Mouse (Mus musculus): ENCODE results near the gene Ckap2l.
A peak's percentile ranks its signal among the peaks of the same experiment; 100 is the strongest.

Ckap2l gene

DNA sequence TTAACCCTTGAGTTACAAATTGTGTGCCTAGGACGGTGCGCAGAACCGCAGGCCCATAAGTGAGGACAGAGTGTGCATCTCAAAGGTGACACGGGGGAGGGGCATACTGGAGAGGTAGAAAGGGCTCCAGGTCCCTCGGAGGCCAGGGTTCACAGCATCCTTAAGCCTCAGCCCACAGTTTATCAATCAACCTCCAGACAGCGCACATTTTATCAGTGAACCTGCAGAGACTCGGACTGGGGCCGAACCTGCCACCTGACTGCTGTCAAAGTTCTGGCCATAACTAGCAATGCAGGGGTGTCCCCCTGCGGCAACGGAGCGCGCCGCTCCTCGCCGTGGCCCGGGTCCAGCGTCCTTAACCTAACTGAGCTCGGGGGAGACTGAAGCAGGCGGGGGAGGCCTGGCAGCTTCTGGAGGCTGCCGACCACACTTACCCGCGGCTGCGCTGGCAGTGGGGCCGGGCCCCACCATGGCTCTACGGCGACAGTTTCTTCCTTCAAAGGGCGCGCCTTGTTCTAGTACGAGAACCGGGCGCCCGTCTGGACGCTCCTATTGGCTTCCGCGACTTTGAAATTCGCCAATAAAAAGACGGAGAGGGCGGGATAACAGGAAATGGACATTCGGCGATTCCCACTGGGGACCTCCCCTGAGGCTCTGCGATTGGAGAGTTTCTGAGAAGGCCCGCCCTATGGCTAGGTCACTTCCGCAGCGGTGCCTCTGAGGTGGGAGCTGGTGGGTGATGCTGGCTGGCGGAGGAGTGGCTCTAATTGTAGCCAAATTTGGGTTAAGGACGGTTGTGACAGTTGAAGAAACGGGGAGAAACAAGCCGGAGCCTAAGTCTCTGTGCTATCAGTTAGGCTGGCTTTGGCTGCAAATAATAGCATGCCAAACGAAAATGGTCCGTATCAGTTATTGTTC is at the start of gene Ckap2l:
Gene Ckap2l (minus strand): TSS at position 542 of the 918 bp plus-strand sequence.
- peak; percentile 96 for DNase-seq (ENCODE audit: low spot score in 2 of 2)

DNA sequence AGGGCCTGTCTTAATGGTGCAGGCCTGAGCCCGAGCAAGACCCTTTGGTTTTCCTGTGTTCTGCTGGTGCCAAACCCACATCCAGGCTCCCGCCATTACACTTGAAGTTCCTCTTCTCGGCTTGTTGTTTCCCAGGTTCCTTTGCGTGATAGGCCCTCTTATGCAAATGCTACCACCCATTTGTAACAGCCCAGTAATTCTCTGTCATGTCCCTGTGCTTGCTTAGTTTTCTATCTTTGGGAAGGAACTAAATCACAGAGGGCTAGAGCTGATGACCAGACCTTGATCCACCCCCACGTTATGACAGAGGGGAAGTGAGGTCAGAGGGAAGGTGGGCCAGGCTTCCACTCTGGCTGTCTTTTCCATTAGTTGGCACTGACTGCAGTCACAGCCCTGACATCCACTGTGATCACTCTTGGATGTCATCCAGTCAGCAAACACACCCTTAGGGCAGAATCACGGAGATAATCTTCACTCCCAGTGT is 41.2 kb upstream of the Ckap2l start:
- no peak for DNase-seq (ENCODE audit: low spot score in 2 of 2)

DNA sequence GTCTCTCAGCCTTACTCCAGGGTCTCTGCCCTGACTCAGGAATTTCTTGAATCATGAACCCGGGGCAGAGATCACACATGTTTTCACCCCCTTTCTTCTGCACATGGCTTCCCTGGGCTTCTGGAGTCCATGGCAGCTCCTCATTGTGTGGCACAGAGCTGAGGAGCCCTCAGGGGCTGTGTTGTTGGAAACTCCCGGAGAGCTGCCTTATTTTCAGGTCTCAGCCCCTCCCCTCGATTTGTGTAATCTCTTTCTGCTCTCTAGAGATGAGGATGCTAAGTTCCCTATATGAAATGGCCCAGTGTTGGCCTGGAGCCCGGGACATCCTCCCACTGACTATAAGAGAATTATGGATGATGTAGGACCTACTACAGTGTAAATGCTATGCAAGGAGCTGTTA is 36.5 kb upstream of the Ckap2l start:
- DNase-seq (ENCODE audit: low spot score in 2 of 2), result peak in 1 of 2 experiments; percentile 53

DNA sequence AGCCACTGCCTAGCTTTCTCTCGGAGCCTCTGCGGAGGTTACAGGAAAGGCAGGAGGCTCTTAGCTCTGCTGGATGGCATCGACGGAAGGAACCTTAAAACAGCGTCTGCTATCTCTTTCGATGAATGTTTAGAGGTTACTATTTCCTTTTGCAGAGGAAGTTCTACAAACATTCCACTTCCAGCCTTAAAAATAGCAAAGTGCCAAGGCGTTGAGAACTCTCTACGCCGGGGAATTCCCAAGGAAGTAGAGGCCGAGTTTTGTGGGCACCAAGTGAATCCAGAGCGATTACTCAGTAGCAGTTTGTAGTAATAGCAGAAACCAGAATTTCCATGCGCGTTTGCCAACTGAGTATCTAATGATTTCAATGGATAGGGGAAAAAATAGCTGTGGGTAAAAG is 33.5 kb upstream of the Ckap2l start:
- DNase-seq (ENCODE audit: low spot score in 2 of 2), result peak in 1 of 2 experiments; percentile 26

DNA sequence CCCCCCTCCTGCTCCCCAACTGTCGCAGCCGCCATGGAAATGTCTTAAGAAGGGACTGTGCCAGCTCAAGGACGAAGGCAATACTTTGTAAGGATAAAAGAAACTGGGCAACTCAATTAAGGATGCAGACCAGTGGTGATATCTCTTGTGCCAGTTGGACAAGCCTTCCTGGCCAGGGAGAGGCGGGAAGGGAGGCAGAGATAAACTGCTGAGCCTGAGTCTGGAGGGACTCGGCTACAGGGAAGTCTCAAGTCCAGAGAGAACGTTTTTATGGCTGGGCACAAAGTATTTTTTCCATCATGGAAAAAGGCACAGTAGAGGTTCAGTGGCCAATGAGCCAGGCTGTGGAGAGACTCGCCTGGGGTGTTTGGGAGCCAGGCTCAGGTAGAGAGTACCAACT is 33.0 kb upstream of the Ckap2l start:
- peak in 1 of 2 experiments; percentile 44 for DNase-seq (ENCODE audit: low spot score in 2 of 2)

DNA sequence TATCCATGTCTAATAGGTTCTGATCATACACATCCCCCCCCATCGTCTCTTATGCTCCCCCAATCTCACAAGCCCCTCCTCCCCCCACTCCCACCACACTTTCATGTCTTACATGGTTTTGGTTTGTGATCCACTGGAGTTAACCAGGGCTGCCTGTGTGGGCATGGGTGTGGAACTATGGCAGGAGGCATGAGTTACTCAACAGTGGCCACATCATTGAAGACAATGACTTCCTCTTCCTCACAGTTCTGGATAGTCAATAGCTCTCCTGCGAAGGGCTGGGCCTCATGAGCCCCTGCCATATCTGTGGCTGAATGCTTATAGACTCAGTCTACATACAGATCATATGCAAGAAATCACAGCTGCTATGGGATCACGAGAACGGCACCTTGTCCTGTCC is 31.2 kb upstream of the Ckap2l start:
- no peak for DNase-seq (ENCODE audit: low spot score in 2 of 2)

DNA sequence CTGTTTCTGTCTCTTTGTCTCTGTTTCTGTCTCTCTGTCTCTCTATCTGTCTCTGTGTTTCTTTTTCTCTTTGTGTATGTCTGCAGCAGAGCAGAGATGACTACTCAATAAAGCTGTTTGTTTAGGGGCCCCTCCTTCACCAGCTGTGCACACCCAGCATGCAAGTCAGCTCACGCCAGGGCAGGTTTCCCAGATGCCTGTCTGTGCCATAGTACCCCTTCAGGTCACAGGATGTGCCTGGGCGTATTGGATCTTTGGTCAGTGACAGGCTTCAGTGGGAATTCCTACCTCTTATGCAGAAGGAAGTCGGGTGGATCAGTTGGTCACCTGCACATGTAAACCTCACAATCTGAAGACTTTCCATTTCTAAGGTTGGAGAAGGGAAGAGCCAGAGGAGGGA is 27.2 kb upstream of the Ckap2l start:
- no peak for DNase-seq (ENCODE audit: low spot score in 2 of 2)

DNA sequence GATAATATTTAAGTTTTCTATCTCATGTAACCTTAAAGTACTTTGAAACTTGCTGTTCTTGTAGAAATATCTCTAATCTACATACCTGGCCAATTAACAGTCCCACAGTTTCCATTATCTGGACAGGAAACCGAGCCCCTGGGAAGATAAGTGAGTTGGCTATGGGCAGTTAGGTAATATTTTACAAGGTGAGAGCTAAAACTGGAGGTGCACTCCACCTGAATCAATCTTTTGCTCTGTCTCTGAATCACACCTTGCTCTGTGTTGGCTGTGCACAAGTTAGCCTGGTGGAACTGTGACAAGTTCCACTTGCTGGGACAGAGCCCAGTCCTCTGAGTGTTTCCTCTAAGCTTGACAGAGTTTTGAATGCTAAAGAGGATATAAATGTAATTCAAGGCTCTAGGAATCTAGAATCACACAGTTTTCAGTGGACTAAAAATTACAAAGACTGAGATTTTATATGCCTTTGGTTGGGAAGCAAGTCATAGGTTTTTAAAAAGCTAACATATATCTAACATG is 25.2 kb upstream of the Ckap2l start:
- DNase-seq (ENCODE audit: low spot score in 2 of 2), result no peak

DNA sequence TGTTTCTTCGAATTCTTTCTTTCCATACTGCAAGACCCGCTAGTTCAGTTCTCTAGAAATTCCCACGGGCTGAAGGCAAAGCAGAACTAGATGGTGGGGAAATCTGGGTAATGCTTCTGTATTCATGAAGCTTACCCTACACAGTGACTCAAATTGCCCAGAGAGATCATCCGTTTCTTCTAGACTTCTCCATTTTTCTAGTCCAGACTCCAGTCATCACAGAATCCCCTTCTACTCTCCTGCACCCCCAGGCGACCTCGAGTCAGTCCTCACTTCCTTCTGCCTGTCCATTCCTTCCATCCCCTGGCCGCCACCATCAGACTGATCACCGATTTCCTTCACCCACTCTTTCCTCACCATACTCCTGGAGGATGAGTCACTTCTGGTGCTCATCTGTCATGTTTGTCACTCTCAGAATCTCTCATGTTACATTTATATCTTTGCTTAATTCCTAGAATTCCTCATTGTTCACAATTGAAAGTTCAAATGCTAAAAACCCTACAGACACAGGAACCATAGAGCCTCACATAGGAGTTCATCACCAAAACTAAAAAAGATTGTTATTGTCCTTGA is 23.1 kb upstream of the Ckap2l start:
- DNase-seq (ENCODE audit: low spot score in 2 of 2), result no peak

DNA sequence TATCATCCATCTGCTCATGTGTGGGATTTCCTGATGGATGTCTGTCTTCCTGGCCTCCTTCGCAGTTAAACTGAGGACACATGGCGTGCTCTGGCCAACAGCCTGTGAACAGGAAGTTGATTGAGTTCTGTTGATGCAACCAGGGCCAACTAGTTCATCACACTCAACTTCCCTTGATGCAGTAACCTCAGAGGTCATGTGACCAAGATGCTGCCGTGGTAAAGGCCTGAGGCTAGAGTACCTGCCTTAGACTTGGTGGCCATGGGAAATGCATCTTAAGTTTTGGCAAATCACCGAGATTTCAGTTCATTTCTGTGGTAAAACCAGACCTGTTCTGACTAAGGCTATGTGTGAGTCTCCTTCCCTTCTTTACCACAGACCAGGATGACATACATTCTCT is 18.8 kb upstream of the Ckap2l start:
- peak in 1 of 2 experiments; percentile 53 for DNase-seq (ENCODE audit: low spot score in 2 of 2)

DNA sequence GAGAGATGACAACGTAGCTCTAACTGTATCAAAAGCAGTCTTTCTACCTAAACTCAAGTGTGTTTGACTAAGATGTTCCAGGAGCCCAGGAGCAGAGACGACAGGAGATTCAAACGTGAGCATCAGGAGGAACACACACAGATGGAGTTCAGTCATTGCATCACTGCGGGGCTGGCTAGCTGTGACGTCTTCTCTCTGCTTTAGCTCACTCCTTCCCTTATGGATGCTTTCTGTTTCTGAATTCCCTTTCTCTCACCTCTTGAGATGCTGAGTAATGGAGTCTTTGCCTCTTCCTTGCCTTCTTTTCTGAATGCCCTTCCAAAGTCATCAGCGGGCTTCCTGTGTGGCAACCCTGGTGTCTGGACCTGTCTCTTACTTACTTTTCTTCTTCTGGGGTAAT is 17.9 kb upstream of the Ckap2l start:
- peak in 1 of 2 experiments; percentile 50 for DNase-seq (ENCODE audit: low spot score in 2 of 2)

DNA sequence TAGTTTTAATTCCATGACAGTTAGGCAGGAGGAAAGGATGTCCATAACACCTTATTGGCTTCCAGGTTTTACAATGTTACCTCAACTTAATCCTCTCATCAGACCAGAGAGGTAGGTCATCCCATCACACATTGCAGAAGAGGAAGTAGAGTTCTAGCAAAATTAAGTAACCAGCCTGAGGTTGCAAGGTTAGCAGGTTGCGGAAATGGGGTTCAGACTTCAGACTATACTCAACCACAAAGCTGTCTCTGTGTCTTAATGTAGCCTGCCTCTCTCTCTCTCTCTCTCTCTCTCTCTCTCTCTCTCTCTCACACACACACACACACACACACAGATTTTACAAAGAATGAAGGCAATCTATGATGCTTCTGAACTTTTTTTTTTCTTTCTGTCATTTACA is 16.9 kb upstream of the Ckap2l start:
- DNase-seq (ENCODE audit: low spot score in 2 of 2), result no peak

DNA sequence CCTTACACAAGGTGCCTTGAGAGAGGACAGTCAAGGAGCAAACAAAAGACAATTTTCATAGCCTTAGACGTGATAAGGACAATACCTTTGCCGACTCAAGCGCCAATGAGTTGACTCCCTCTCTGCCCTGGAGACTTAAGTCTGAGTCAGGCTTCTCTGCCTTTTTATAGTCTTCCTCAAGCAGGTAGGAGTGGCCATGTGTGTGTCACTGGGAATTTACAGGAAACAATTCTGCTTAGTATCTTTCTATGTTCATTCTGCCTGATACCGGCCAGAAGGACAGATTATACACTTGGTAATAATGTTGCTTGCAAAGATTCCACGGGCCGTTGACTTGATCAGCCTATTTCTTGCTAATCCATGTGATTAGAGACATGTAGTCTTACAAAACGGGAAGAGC is 12.8 kb upstream of the Ckap2l start, which contains the start of gene Il1a:
Gene Il1a (minus strand): TSS at position 137 of the 400 bp plus-strand sequence.
- DNase-seq (ENCODE audit: low spot score in 2 of 2), result no peak

DNA sequence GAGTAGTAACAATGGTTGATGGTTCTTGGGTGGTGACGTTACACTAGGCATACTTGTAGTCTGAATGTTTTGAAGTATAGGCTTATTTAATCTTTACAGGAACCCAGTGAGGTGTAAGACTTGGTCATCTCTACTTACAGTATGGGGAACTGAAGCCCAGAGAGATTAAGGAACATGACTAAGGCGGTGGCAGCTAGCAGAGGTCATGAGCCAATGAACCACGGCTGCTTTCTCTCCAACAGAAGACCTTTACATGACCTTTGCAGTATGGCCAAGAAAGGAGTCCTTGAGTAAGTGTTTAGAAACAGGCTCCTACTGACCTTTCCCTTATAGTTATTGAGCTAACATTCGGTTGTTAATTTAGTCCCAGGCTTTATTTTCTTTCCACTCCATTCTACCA is 9.0 kb upstream of the Ckap2l start:
- no peak for DNase-seq (ENCODE audit: low spot score in 2 of 2)

DNA sequence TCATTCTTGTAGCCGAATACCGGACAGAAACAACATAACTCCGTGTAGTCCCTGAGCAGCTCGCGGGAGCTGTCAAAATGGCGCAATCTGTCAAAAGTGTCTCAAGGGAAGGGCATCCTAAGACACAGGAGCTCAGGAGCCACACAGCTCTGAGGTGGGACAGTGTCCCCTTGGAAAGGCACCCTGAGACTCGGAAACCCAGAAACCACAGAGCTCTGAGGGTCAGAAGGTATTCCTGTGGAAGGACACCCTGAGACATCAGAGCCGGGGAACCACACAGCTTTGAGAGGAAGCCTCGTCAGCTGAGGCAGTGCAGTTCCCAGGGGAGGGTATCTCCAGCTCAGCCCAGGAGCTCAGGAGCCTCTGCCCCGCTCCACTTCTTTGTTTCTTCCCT is 574 bp upstream of the Ckap2l start:
- DNase-seq (ENCODE audit: low spot score in 2 of 2), result peak; percentile 31 to 74

DNA sequence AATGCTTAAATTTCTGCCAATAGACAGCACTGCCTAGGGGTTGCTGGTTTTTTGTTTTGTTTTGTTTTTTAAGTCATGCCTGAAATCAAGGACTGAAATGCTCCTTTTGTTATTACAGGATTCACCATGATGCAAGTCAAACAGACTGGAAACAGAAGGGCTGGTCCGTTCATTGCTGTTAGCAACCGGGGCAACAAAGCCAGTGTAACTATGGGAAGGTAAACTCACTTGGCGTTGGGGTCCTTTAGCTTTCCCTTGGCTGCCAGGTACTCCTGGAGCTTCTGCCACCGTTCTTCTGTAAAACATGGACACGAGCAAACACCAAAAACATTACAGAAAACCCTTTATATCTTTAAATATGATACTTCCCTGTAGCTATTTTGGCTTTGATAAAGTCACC is 926 bp downstream of the Ckap2l start:
- peak in 1 of 2 experiments; percentile 60 for DNase-seq (ENCODE audit: low spot score in 2 of 2)

DNA sequence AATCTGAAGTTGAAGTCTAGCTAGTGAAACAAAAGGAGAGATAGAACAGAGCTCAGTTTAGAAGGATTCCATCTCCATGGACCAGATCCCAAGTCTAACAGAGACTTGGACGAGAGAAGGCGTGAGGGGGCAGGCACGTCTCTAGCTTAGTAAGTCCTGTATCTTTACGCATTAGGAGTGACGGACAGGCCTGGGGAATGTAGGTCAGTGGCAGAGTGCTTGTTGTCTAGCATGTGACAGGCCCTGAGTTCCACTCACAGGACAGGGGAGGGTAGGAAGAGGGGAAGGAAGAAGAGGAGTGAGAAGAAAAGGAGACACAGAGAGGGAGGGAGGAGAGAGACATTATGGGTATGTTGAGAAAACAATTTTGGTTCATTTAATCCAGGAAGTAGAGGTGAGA is 1.9 kb downstream of the Ckap2l start:
- DNase-seq (ENCODE audit: low spot score in 2 of 2), result peak in 1 of 2 experiments; percentile 55

DNA sequence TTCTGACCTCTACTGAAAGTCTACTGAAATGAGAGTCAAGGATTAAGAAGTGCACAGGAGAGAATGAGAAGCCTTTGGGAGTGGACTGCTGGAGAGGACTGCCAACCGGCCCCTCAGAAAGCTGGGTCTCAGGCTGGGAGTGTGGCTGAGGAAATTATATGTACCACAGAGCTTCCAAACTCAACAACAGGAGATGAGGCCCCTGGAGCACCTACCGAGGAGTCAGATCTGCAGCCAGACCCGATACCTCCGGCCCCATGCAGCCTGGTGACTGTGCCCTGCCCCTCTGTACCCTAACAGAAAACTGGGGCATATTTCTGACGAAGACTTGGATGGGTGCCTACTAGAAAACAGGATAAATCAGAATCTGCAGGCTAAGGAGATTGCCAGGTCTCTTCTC is 23.2 kb downstream of the Ckap2l start:
- DNase-seq (ENCODE audit: low spot score in 2 of 2), result peak; percentile 10 to 55

DNA sequence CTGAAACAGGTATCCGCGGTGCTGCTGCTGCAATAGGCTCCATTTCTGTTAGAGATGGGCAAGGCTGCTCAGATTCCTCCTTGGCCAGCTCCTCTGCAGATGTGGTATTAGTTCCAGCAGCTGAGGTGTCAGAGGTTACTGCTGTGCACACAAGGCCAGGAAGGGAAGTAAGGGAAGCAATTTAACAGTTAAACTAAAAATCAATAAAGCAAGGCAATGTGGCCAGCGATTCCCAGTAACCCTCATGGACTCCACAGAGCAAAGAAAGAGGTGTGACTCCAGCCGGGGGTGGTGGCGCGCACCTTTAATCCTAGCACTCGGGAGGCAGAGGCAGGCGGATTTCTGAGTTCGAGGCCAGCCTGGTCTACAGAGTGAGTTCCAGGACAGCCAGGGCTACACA is 26.4 kb downstream of the Ckap2l start:
- DNase-seq (ENCODE audit: low spot score in 2 of 2), result no peak

DNA sequence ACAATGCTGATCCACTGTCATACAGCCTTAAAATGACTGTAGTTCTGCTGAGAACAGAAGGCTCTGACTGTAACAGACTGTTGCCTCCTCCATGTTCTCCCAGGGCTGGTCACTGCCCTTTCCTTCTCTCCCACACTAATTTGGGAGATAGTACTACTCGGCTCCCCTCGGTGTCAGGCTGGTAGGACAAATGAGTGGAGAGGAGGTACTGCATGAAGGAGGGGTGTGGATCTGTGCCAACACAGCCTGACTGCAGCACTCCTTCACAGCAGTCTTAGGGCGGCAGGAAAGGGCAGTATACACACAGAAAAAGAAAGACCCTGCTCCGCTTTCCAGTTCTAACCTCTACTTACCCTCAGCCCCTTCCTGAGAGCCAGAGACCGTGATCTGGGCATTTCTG is 27.0 kb downstream of the Ckap2l start:
- DNase-seq (ENCODE audit: low spot score in 2 of 2), result peak in 1 of 2 experiments; percentile 46

DNA sequence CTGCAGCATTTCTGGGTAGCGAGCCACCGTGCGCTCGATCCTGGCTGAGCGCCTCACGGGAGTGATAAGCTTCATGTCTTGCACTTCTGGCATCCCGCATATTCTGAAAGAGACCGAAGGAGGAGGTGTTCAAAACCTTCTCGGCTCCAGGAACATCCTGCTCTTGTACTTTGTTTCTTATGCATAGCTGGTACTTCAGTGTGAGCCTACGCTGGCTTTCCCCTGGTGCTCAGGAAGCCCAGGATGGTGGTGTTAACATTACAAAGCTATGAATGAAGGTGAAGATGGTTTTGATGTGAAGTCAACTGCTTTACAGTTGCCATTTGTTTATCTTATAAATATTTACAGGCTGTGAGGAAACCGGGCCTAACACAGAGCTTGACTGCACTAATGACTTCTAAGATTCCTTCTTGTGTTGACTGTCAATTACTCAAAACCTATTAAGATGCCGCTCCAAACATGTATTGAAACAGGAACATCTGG is 27.8 kb downstream of the Ckap2l start:
- DNase-seq (ENCODE audit: low spot score in 2 of 2), result no peak

DNA sequence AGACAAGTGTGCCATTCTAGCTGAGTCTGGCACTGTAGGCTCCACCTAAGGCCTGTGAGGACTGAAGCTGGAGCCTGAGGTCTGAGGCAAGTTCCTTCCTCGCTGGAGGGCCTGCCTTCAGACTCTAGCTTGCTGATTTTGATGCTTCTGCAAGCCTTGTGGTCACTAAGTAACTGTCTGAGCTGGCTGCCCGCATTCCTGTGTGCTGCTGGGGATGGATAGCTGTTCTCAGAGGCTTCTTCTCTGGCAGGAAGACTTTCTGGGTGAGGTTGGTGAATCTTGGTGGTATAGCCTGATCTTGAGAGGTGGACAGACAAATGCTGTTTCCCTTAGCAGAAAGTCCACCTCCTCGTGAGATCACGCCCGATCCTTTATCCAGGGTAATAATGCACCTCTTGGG is 29.3 kb downstream of the Ckap2l start:
- no peak for DNase-seq (ENCODE audit: low spot score in 2 of 2)

DNA sequence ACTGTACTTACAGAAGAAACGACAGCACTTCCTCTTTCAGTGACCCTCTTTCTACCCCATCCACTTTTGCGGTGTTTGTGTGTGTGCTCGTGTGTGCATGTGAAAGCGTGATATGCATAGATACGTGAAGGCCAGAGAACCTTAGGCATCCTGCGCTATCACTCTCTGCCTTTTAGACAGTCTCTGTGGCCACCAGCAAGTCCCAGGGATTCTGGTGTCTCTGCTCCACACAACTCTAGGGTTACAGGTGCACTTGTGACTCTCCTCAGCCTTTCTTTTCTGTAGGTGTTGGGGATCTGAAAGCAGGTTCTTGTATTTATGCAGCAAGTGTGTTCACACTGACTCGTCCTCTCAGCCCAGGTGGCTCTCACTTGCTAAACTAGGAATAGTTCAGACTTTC is 31.7 kb downstream of the Ckap2l start:
- no peak for DNase-seq (ENCODE audit: low spot score in 2 of 2)

Data from spleen, postnatal 4 days (tissue).